Mouse (Mus musculus): Measurements from ENCODE around the gene Stx5a.

DNA sequence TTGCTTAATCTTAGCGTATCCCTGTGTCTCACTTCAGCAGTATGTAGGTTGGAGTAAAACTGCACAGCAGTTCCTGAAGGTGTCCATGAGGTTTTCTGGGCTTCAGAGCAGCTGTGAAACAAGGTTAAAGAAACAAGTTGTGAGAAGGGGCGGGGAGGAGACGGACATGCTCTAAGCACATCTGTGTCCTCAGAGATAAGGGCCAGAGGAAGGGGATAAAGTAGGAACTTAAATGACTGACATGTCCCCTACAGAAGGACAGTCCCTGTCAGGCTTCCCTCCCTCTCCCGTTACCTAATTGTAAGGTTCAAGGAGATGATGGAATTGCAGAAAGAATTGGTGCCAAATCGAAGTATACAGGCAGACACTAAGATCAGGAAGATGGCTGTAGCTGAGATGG is 31.8 kb downstream of the Stx5a start:
- TF ChIP-seq CTCF (IDR thresholded peaks at IDR 0.05; ENCODE audit: control insufficient read depth, insufficient read depth, low read length) (no peak), POLR2A (IDR thresholded peaks at IDR 0.05; ENCODE audit: borderline replicate concordance, control insufficient read depth, low read depth, low read length) (no peak)

All from bone marrow, adult 2 months (tissue).